Mouse (Mus musculus) liver, adult 2 months (tissue): ENCODE results near the gene Pycr2. TPM values are rescaled to one million over a fixed set of nuclear protein-coding genes. Genes with fewer than 3 reads are reported as not detected.

ENCODE experiments used
- DNase-seq: peaks from one replicate; pipeline ENCODE4 v3.0.0-alpha.2; 2011; ENCODE audit warnings: low read depth, low spot score; ENCODE audit errors: extremely low read depth
- H3K27ac ChIP-seq: fragments of 200-500 bp; replicated peaks from 2 replicates; pipeline ENCODE4 v1.5.1; 2012; ENCODE audit warnings: low read depth, mild to moderate bottlenecking, control low read depth, inconsistent platforms, low read length; ENCODE audit not compliant: insufficient read depth
- H3K27me3 ChIP-seq: fragments of 200-500 bp; 2 replicates; pipeline ENCODE4 v1.6.1; 2012; ENCODE audit warnings: mild to moderate bottlenecking, moderate library complexity, low read length, inconsistent platforms; ENCODE audit not compliant: control insufficient read depth, insufficient read depth
- H3K36me3 ChIP-seq: fragments of 200-500 bp; 2 replicates; pipeline ENCODE4 v1.6.1; 2012; ENCODE audit warnings: low read length, inconsistent platforms; ENCODE audit not compliant: control insufficient read depth, insufficient read depth
- H3K4me1 ChIP-seq: fragments of 200-500 bp; 2 replicates; pipeline ENCODE4 v1.6.1; 2011; ENCODE audit warnings: low read length; ENCODE audit not compliant: control insufficient read depth, insufficient read depth
- H3K4me3 ChIP-seq: fragments of 200-500 bp; 2 replicates; pipeline ENCODE4 v1.5.1; 2011; ENCODE audit warnings: low read depth, mild to moderate bottlenecking, control low read depth, low read length, moderate library complexity; ENCODE audit not compliant: insufficient read depth
- H3K79me2 ChIP-seq: fragments of 200-500 bp; 2 replicates; pipeline ENCODE4 v1.6.1; 2012; ENCODE audit warnings: inconsistent platforms, mild to moderate bottlenecking, low read length, moderate library complexity; ENCODE audit not compliant: control insufficient read depth, insufficient read depth
- H3K9ac ChIP-seq: fragments of 200-500 bp; 2 replicates; pipeline ENCODE4 v1.6.1; 2012; ENCODE audit warnings: low read depth, mild to moderate bottlenecking, control low read depth, inconsistent platforms, low read length
- CTCF ChIP-seq: fragments of 200-500 bp; IDR thresholded peaks from 2 replicates; pipeline ENCODE4 v1.5.1; 2011; ENCODE audit warnings: low read depth, low read length, control low read depth
- POLR2A ChIP-seq: fragments of 200-500 bp; IDR thresholded peaks from 2 replicates; pipeline ENCODE4 v1.6.1; 2011; ENCODE audit warnings: low read length, control low read depth; ENCODE audit not compliant: insufficient read depth; ENCODE audit errors: extremely low read depth
- WGBS: fragments of 180-500 bp; shearing (Covaris S2); methylation state at CpG from one replicate; pipeline ENCODE4 v1.1.7; 2018; 5-methylcytosine and 5-hydroxymethylcytosine counted together
- polyA plus RNA-seq: library from polyadenylated mRNA; depleted of rRNA; stranded (reverse); fragments of >200 nt; gene quantifications from 2 replicates; pipeline ENCODE4 v1.2.3, GENCODE M21; 2012
- total RNA-seq: library from RNA; depleted of rRNA; stranded (reverse); fragments of >200 nt; gene quantifications from 2 replicates; pipeline ENCODE4 v1.2.3, GENCODE M21; 2014

Pycr2 gene
- total and polyA plus RNA-seq, 2 experiments, result 5.7 to 8.5 TPM

DNA sequence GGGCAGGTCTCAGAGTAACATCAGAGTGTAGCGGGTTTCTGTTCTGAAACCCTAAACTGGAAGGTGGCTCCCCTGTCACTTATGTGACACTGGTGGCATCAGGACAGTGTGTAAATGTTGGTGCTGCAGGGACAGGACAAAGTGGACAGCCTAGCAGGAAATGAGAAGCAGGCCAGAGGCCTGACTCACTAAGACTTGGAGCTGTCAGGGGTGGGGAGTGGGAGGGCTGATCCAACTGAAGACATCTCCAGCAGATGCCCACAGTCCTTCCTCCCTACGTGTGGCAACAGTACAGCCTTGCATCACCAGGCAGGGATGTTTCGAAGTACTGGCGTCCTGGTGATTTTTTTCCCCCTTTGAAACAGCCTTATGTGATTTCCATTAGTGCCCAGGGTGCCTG, 40.5 kb downstream of the Pycr2 start:
- no peak overlapping the region for H3K4me3 ChIP-seq
- 64% methylated on average over 4 of the region's 4 CpGs for WGBS
- no peak for DNase-seq
- H3K79me2 ChIP-seq, result no peaks in the 10 kb centered on the region
- H3K4me1 ChIP-seq, result peaks cover 13% of the 10 kb centered on the region
- H3K9ac ChIP-seq, result no peak overlapping the region
- H3K27ac ChIP-seq, result no peak overlapping the region
- H3K27me3 ChIP-seq, result no peaks in the 10 kb centered on the region
- no peak for TF ChIP-seq CTCF
- TF ChIP-seq POLR2A, result no peak
- H3K36me3 ChIP-seq, result no peaks in the 10 kb centered on the region

- peaks cover 13% of the 10 kb centered on the region for H3K4me1 ChIP-seq
- H3K36me3 ChIP-seq, result no peaks in the 10 kb centered on the region
- 54% methylated on average over 20 of the region's 20 CpGs for WGBS
- no peak overlapping the region for H3K9ac ChIP-seq
- no peak for TF ChIP-seq POLR2A
- no peak for TF ChIP-seq CTCF
- H3K4me3 ChIP-seq, result no peak overlapping the region
- H3K79me2 ChIP-seq, result no peaks in the 10 kb centered on the region
- no peak overlapping the region for H3K27ac ChIP-seq
- no peaks in the 10 kb centered on the region for H3K27me3 ChIP-seq
- DNase-seq, result no peak
These were observed 41.2 kb downstream of the Pycr2 start for GRCm38 (mm10) chr1:180945001-180945980.

- no peaks in the 10 kb centered on the region for H3K79me2 ChIP-seq
- no peak for TF ChIP-seq POLR2A
- TF ChIP-seq CTCF, result no peak
- H3K4me1 ChIP-seq, result peaks cover 11% of the 10 kb centered on the region
- WGBS, result 19% methylated on average over 6 of the region's 6 CpGs
- H3K27ac ChIP-seq, result no peak overlapping the region
- H3K4me3 ChIP-seq, result no peak overlapping the region
- H3K27me3 ChIP-seq, result no peaks in the 10 kb centered on the region
- no peaks in the 10 kb centered on the region for H3K36me3 ChIP-seq
- no peak overlapping the region for H3K9ac ChIP-seq
- DNase-seq, result peak; percentile 66
These were observed 42.4 kb downstream of the Pycr2 start for GRCm38 (mm10) chr1:180946448-180946847.

DNA sequence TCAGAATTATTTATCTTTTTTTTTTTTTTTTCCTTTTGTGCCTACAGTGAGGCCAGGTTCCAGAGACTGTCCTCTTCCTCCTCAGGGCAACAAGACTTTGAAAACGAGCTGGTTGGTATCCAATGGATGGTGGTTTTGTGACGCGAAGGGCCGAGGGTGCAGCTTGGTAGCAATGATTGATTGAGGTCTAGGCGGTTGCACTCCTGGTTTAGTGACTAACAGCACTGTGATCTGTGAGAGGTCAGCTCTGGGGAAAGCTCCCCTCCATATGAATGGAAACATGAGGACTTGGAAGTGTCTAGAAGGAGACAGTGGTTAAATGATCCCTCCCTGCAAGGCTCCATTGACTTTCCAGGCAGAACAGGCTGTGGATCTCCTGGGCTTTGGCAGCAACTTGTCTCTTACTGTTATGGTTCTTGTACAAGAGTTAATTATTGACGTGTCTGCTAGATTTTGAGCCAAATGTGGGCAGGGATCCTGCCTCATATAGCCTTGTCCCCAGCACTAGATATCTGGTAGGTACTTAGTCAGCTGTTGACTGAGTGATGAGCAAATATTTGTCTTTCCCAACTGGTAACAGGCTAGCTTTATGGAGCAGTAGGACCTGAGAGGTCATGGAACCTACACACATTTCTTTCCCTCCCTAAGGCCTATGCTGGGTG, 48.1 kb downstream of the Pycr2 start:
- TF ChIP-seq CTCF, result no peak
- TF ChIP-seq POLR2A, result no peak
- H3K9ac ChIP-seq, result no peak overlapping the region
- WGBS, result 19% methylated on average over 6 of the region's 6 CpGs
- no peak overlapping the region; the same call in 1 of the 2 replicates for H3K27ac ChIP-seq
- peaks cover 11% of the 10 kb centered on the region for H3K4me1 ChIP-seq
- no peaks in the 10 kb centered on the region for H3K79me2 ChIP-seq
- no peaks in the 10 kb centered on the region for H3K36me3 ChIP-seq
- no peaks in the 10 kb centered on the region for H3K27me3 ChIP-seq
- no peak overlapping the region for H3K4me3 ChIP-seq
- DNase-seq, result peak; percentile 100

GRCm38 (mm10) chr1:180952808-180953207, 48.7 kb downstream of the Pycr2 start:
- H3K4me3 ChIP-seq, result no peak overlapping the region
- no peak overlapping the region for H3K9ac ChIP-seq
- 55% methylated on average over 5 of the region's 5 CpGs for WGBS
- H3K4me1 ChIP-seq, result peaks cover 11% of the 10 kb centered on the region
- no peak for DNase-seq
- no peak overlapping the region for H3K27ac ChIP-seq
- no peaks in the 10 kb centered on the region for H3K36me3 ChIP-seq
- H3K79me2 ChIP-seq, result no peaks in the 10 kb centered on the region
- H3K27me3 ChIP-seq, result no peaks in the 10 kb centered on the region
- no peak for TF ChIP-seq POLR2A
- TF ChIP-seq CTCF, result no peak

DNA sequence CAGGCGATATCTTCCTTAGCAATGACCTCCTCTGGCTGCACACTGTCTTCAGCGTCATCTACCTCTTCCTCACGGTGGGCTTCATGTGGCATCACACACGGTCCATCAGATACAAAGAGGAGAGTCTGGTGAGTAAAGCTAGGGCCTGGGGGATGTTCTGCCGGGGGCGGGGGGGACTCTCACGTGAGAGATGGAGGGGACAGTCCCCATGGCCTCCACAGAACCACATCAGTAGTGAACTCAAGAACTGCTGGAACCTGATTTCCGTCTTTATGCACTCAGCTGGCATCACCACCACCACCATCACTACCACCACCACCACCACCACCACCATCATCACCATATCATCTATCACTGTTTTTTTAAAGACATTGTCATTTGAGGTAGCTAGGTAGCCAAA, 52.3 kb downstream of the Pycr2 start:
- Histone ChIP-seq H3K4me1 (peaks cover 11% of the 10 kb centered on the region), H3K9ac (no peak overlapping the region), H3K27me3 (no peaks in the 10 kb centered on the region), H3K79me2 (no peaks in the 10 kb centered on the region), H3K27ac (no peak overlapping the region), H3K4me3 (no peak overlapping the region), H3K36me3 (no peaks in the 10 kb centered on the region; the same call in 1 of the 2 replicates)
- DNase-seq, result no peak
- TF ChIP-seq POLR2A, result no peak
- TF ChIP-seq CTCF, result no peak
- WGBS, result 91% methylated on average over 8 of the region's 8 CpGs
